Mouse (Mus musculus) frontal cortex, adult 2 months (tissue): ENCODE data around the gene Try10. TPM values are rescaled to one million over a fixed set of nuclear protein-coding genes. Genes with fewer than 3 reads are reported as not detected.
"Not testable (repeated sequence)": the region's sequence is repeated elsewhere in the genome, so short reads cannot be mapped to it uniquely, and the experiment has no call there.

Source experiments
- DNase-seq, 2 experiments: peaks; one replicate each; pipeline ENCODE4 v3.0.0; 2022; ENCODE audit warnings: low spot score in 1 of 2; ENCODE audit errors: extremely low spot score in 1 of 2
- polyA plus RNA-seq: library from polyadenylated mRNA; depleted of rRNA; stranded (reverse); fragments of >200 nt; gene quantifications from 2 replicates; pipeline ENCODE4 v1.2.3, GENCODE M21; 2012; rRNA removed

Try10 gene
- not detected in 2 replicates for polyA plus RNA-seq

DNA sequence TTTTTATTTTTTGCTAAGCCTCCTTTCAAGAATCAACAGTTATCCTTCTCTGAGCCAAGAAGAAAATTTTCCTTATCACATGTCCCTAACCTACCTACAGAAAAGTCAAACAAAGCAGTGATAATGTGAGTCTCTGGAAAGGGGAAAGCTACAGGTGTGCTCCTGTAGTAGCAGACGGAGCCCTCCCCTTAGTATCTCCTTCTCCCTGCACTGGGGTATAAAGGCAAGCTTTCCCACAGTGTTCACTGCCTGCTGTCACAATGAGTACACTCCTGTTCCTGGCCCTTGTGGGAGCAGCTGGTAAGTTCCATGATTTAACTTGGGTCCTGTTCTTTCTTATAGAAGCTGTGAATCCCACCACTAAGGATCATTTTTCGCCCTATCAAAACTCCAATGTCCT is at the start of gene Try10:
Gene Try10, plus strand, starts transcription at position 174 of the 400 bp plus-strand sequence.
- DNase-seq = no peak

- DNase-seq = not testable (repeated sequence)
Measured at GRCm38 (mm10) chr6:41316741-41317140, 37.2 kb upstream of the Try10 start, which contains the start of gene Try5. Gene Try5, minus strand, starts transcription at chr6:41316841.

- DNase-seq = not testable (repeated sequence)
Measured at GRCm38 (mm10) chr6:41373772-41374171, 19.9 kb downstream of the Try10 start.

GRCm38 (mm10) chr6:41377578-41377977 is 23.7 kb downstream of the Try10 start, which contains the start of gene Prss3:
Gene Prss3, minus strand, starts transcription at chr6:41377678.
- DNase-seq = not testable (repeated sequence)

DNA sequence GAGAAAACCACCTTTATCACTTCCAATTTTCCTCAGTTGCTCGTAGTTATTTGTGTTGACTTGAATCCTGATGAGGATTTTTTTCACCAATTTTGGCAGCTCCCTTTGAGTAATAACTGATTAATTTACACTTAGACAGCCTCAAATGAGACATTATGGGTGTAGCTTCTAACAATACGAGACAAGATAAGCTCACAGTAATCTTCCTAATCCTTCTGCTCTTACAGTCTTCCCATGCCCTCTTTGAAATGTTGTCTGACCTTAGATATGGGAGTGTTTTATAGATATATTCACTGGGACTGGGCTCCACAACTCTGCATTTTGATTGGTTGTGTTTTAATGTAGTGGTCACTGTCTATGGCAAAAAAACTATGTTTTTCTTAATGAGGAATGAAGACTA is 32.9 kb downstream of the Try10 start:
- DNase-seq = no peak

DNA sequence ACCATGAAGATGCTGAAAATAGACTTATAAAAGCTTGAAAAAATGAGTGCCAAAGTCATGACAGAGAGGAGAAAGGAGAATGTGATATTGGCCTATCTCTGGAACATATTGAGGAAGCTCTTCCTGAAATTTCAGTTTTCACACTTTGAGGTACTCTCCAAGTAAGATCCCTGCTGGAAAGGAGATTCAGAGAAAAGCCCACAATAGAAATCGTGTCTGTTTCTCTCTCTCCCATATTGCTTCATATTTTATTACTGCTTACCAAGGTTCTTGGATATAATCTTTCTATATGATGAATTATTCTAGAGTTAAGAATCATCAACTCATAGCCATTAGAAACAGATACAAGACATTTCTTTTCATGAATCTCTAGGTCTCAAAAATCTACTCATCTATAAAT is 37.7 kb downstream of the Try10 start:
- DNase-seq = peak in 1 of 2 experiments; percentile 2

DNA sequence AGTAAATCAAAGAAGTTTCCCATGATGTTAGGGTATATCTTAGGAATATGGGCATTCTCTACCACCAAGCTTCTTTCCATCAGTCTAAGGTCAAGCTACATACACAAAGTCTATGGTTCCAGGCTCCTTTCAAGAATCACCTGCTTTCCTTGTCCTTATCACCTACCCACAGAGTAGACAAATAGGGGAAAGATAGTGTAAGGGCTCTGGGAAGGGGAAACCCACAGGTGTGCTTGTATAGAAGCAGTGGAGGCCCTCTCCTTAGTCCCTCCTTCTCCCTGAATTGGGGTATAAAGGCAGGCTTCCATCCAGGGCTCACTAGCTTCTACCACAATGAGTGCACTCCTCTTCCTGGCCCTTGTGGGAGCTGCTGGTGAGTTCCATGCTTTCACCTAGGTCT is 38.2 kb downstream of the Try10 start, which contains the start of gene Gm5771:
Gene Gm5771, plus strand, starts transcription at position 301 of the 400 bp plus-strand sequence.
- not testable (repeated sequence) for DNase-seq

Other genes with a start within 250 kb of the Try10 start
- 0.19 TPM in 1 of 2 replicates, not detected in the other for gene Try4, start 51.8 kb upstream of the Try10 start, polyA plus RNA-seq
- not detected in 2 replicates for gene Try5, start 37.3 kb upstream of the Try10 start, polyA plus RNA-seq
- not detected in 2 replicates for gene Prss3, start 23.6 kb downstream of the Try10 start, polyA plus RNA-seq
- gene Gm5771, start 38.3 kb downstream of the Try10 start, polyA plus RNA-seq = not detected in 2 replicates
- 1.8 and 2.3 TPM in 2 replicates for gene Gm10334, start 92.0 kb downstream of the Try10 start, polyA plus RNA-seq
- not detected in 2 replicates for gene Prss1, start 104.8 kb downstream of the Try10 start, polyA plus RNA-seq
- gene Prss2, start 167.7 kb downstream of the Try10 start, polyA plus RNA-seq = 0.16 TPM in 1 of 2 replicates, not detected in the other